8 mouse cellular contexts compared by ENCODE assay signal in the genomic region with DNA sequence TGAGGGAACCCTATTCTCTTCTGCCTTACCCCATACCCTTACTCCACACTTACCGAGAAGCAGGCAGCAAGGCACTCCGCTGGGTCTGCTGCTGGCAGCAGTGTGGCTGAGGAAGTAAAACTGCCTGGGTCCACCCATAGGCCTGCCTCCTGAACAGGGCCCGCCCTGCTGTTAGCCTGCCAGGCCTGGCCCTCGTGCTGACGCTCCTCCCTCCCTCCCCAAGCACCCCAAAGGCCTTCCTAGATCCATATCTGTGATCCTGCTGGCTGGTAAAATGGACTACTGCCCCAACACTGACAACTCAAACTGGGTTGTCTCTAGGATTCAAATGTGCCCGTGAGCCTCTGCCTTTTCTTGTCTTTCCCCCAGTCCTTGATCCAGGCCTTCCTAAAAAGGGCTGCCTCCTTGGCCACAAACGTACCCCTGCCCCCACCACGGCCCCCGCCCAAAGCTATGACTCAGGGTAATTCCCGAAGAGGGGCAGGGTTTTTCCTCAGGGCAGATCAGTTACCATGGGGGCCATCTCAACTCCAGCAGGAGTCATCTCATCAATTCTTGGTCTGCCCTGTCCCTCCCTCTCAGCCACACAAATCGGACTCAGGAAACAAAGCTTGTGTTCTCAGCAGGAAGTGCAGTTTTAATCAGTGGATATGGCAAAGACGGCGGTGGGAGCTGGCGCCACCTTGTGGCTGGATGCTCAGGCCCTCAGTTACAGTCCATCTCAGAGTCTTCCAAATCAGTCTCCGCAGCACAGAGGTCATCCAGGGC. TPM values are rescaled to one million over a fixed set of nuclear protein-coding genes. Genes with fewer than 3 reads are reported as not detected.
DNase-seq lines count a peak whose midpoint lies in the region; ATAC-seq and TF ChIP-seq lines count a peak whose summit lies in the region.

A gene (minus strand): TSS at position 599 of the 768 bp plus-strand sequence.

- TF ChIP-seq EP300 in lung, postnatal 0 days (IDR thresholded peaks at IDR 0.05) = peak; percentile 71

- no peaks in the 10 kb centered on the region for H3K9me3 ChIP-seq in hindbrain, embryonic 10.5 days
- H3K9me3 ChIP-seq in lung, postnatal 0 days (ENCODE audit: low read length) = no peaks in the 10 kb centered on the region

- peak; percentile 66 for ATAC-seq in frontal cortex, adult (ENCODE audit: low TSS enrichment)
- peak; percentile 94 for ATAC-seq in lung, postnatal 0 days

- H3K4me1 ChIP-seq in hindbrain, embryonic 10.5 days (replicated peaks) = peaks cover 28% of the 10 kb centered on the region
- H3K4me1 ChIP-seq in lung, postnatal 0 days (ENCODE audit: insufficient read depth, low read depth, low read length) = peaks cover 7% of the 10 kb centered on the region; the same call in 1 of the 2 replicates

- H3K27me3 ChIP-seq in hindbrain, embryonic 10.5 days (ENCODE audit: insufficient read depth, poor library complexity, severe bottlenecking) = no peaks in the 10 kb centered on the region
- H3K27me3 ChIP-seq in lung, postnatal 0 days (replicated peaks; ENCODE audit: insufficient read depth, low read length) = no peaks in the 10 kb centered on the region

- peak within 1 kb of the TSS; percentile 55 for H3K9ac ChIP-seq in lung, postnatal 0 days (replicated peaks; ENCODE audit: low read depth)

- WGBS in hindbrain, embryonic 10.5 days = 33% methylated on average over 15 of the region's 15 CpGs
- WGBS in lung, postnatal 0 days = 11% methylated on average over 15 of the region's 15 CpGs

- H3K4me2 ChIP-seq in lung, postnatal 0 days (replicated peaks; ENCODE audit: low read depth, low read length) = peak within 1 kb of the TSS; percentile 60

- peak within 1 kb of the TSS; percentile 87 for H3K27ac ChIP-seq in hindbrain, embryonic 10.5 days
- H3K27ac ChIP-seq in lung, postnatal 0 days (ENCODE audit: low read length) = peak within 1 kb of the TSS; percentile 92

- H3K4me3 ChIP-seq in hindbrain, embryonic 10.5 days = peak within 1 kb of the TSS; percentile 43
- H3K4me3 ChIP-seq in lung, postnatal 0 days (ENCODE audit: low read depth, low read length) = peak within 1 kb of the TSS; percentile 33

- TF ChIP-seq CTCF in lung, postnatal 0 days (IDR thresholded peaks at IDR 0.05) = peak; percentile 98

- H3K36me3 ChIP-seq in hindbrain, embryonic 10.5 days = peaks cover 82% of the 10 kb centered on the region
- H3K36me3 ChIP-seq in lung, postnatal 0 days (ENCODE audit: insufficient read depth, low read length) = peaks cover 18% of the 10 kb centered on the region

- peak; percentile 85 for DNase-seq in MN1 (ENCODE audit: low spot score)
- peak; percentile 88 for DNase-seq in cerebellum, adult 8-10 months
- DNase-seq in hindbrain, embryonic 10.5 days (ENCODE audit: low spot score) = peak; percentile 87
- DNase-seq in layer of hippocampus, adult 9-11 months = peak; percentile 93
- DNase-seq in lung, postnatal 0 days (ENCODE audit: low spot score) = peak; percentile 96
- DNase-seq in ovary, postnatal 14 days (ENCODE audit: low spot score) = peak; percentile 79
- DNase-seq in thymus, postnatal 25 days = peak; percentile 88

RNA-seq across cellular contexts. Expression of the gene that starts here (rescaled TPM):
- polyA plus RNA-seq in hindbrain, embryonic 10.5 days (2016; fragmentation: Nextera tagmentation; extraction: Ambion mirVana) = 8.1 and 11.3 TPM in 2 replicates
- polyA plus RNA-seq in lung, postnatal 0 days (2015; fragmentation: Nextera tagmentation; extraction: Ambion mirVana) = 19.3 and 20.9 TPM in 2 replicates

Comparison
In these comparisons a context has a peak if more than half of its experiments do, and no peak if none do; other contexts are left out.
1. Peak in every context shown above with its lines: DNase-seq, ATAC-seq, H3K4me3 ChIP-seq and H3K27ac ChIP-seq.